8 mouse cellular contexts compared by ENCODE assay signal in the genomic region with DNA sequence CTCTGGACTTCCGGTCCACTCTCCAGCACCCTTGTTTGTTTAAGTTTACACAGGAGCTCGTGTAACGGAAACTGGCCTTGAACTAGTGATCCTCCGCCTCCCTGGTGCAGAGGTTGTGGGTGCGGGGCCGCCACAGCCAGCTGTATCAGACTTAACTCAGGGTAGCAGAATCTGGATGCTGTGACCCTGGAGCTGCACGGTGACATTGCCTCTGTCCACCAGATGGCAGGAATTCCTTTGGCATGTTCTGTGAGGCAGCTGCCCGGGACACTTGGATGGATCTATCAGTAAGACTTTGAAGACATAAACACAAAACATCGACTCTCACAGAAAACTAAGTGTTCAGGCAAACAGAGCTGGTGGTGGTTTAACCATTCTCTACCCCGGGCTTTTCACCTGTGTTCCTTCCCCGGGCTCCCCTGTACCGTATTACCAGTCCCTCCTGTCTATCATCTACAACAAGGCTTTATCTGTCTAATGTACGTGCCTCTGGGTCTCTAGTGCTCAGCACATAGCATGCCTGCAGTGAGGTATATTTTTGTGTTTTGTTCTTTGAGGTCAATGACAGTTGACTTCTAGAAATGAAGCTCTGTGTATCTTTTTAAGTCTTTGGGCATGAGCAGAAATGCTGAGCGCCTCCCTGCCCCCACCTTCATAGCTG. TPM values are rescaled to one million over a fixed set of nuclear protein-coding genes. Genes with fewer than 3 reads are reported as not detected.
DNase-seq lines count a peak whose midpoint lies in the region; ATAC-seq and TF ChIP-seq lines count a peak whose summit lies in the region.

No protein-coding gene starts in this region.

- ATAC-seq in CD4-positive, CD25-positive, alpha-beta regulatory T cell, adult 4 months: peak; percentile 58
- ATAC-seq in heart, embryonic 14.5 days (ENCODE audit: insufficient number of reproducible peaks, insufficient read depth, low FRiP score, low read depth): no peak; the same call in 1 of the 2 replicates
- peak; percentile 76; the same call in 1 of the 2 replicates for ATAC-seq in kidney, postnatal 0 days (replicated peaks; ENCODE audit: low FRiP score, low read depth)
- peak; percentile 64 for ATAC-seq in liver, embryonic 15.5 days (ENCODE audit: insufficient read depth)
- 0 out of 2 replicates have a peak, but pooled peaks have one; percentile 75 for ATAC-seq in neural tube, embryonic 13.5 days (ENCODE audit: low read depth)

- peaks cover 11 to 18% of the 10 kb centered on the region in 2 experiments for H3K4me1 ChIP-seq in heart, embryonic 14.5 days (ENCODE audit: control insufficient read depth in 2 of 2, insufficient read depth in 2 of 2, low read length in 2 of 2)
- H3K4me1 ChIP-seq in kidney, postnatal 0 days (replicated peaks; ENCODE audit: insufficient read depth, low read length): 0 out of 2 replicates have a peak, but pooled peaks cover 6% of the 10 kb centered on the region
- peaks cover 11% of the 10 kb centered on the region for H3K4me1 ChIP-seq in liver, embryonic 15.5 days (replicated peaks)
- H3K4me1 ChIP-seq in neural tube, embryonic 13.5 days (replicated peaks): peaks cover 6% of the 10 kb centered on the region; the same call in 1 of the 2 replicates

- H3K27ac ChIP-seq in heart, embryonic 14.5 days (replicated peaks in 1 of 2; ENCODE audit: control insufficient read depth in 1 of 2, insufficient read depth in 1 of 2, low read depth in 2 of 2, low read length in 2 of 2): 0 out of 4 replicates have a peak overlapping the region, but pooled peaks of 1 of the 2 experiments have one; percentile 19
- H3K27ac ChIP-seq in kidney, postnatal 0 days: no peak overlapping the region
- 0 out of 2 replicates have a peak overlapping the region, but pooled peaks have one; percentile 7 for H3K27ac ChIP-seq in liver, embryonic 15.5 days (replicated peaks)
- no peak overlapping the region for H3K27ac ChIP-seq in neural tube, embryonic 13.5 days (replicated peaks)

- peak; percentile 74 to 90 for DNase-seq in adrenal gland, adult (ENCODE audit: inconsistent age in 2 of 2, low spot score in 1 of 2)
- peak; percentile 62 for DNase-seq in embryo, embryonic 9.5 days (ENCODE audit: extremely low spot score)
- DNase-seq in kidney, postnatal 0 days (ENCODE audit: low spot score): peak; percentile 87
- peak; percentile 33 for DNase-seq in thymus, postnatal 25 days

- H3K9ac ChIP-seq in heart, embryonic 14.5 days (ENCODE audit: low read length): peak overlapping the region; percentile 12; the same call in 1 of the 2 replicates
- H3K9ac ChIP-seq in kidney, postnatal 0 days (ENCODE audit: low read depth, low read length): no peak overlapping the region
- no peak overlapping the region for H3K9ac ChIP-seq in liver, embryonic 15.5 days
- H3K9ac ChIP-seq in neural tube, embryonic 13.5 days: no peak overlapping the region

- WGBS in heart, embryonic 14.5 days: 26% methylated on average over 14 of the region's 14 CpGs
- 31% methylated on average over 14 of the region's 14 CpGs for WGBS in kidney, postnatal 0 days
- WGBS in liver, embryonic 15.5 days (ENCODE audit: insufficient replicate concordance): 20% methylated on average over 14 of the region's 14 CpGs
- WGBS in neural tube, embryonic 13.5 days: 52% methylated on average over 14 of the region's 14 CpGs

- peak overlapping the region; percentile 59 for H3K4me2 ChIP-seq in heart, embryonic 14.5 days (ENCODE audit: low read length)
- peak overlapping the region; percentile 27; the same call in 1 of the 2 replicates for H3K4me2 ChIP-seq in kidney, postnatal 0 days (ENCODE audit: low read length)
- H3K4me2 ChIP-seq in liver, embryonic 15.5 days: peak overlapping the region; percentile 37
- no peak overlapping the region for H3K4me2 ChIP-seq in neural tube, embryonic 13.5 days

- peak; percentile 89 for TF ChIP-seq CTCF in kidney, postnatal 0 days (IDR thresholded peaks at IDR 0.05; ENCODE audit: low read depth)

- peaks cover 2% of the 10 kb centered on the region; the same call in 1 of the 2 replicates for H3K36me3 ChIP-seq in heart, embryonic 14.5 days (ENCODE audit: control insufficient read depth, insufficient read depth, low read length)
- no peaks in the 10 kb centered on the region for H3K36me3 ChIP-seq in kidney, postnatal 0 days (ENCODE audit: insufficient read depth, low read length)
- peaks cover 15% of the 10 kb centered on the region for H3K36me3 ChIP-seq in liver, embryonic 15.5 days (replicated peaks)
- peaks cover 6% of the 10 kb centered on the region; the same call in 1 of the 2 replicates for H3K36me3 ChIP-seq in neural tube, embryonic 13.5 days

- H3K27me3 ChIP-seq in heart, embryonic 14.5 days (ENCODE audit: control insufficient read depth, insufficient read depth, low read length): no peaks in the 10 kb centered on the region
- H3K27me3 ChIP-seq in kidney, postnatal 0 days (ENCODE audit: insufficient read depth, low read length): no peaks in the 10 kb centered on the region
- no peaks in the 10 kb centered on the region for H3K27me3 ChIP-seq in liver, embryonic 15.5 days
- H3K27me3 ChIP-seq in neural tube, embryonic 13.5 days: no peaks in the 10 kb centered on the region

- H3K9me3 ChIP-seq in heart, embryonic 14.5 days (ENCODE audit: control insufficient read depth, low read length): no peaks in the 10 kb centered on the region
- H3K9me3 ChIP-seq in kidney, postnatal 0 days (replicated peaks; ENCODE audit: low read length): no peaks in the 10 kb centered on the region
- no peaks in the 10 kb centered on the region for H3K9me3 ChIP-seq in liver, embryonic 15.5 days (replicated peaks)
- no peaks in the 10 kb centered on the region for H3K9me3 ChIP-seq in neural tube, embryonic 13.5 days

- 0 out of 4 replicates have a peak overlapping the region, but pooled peaks of 1 of the 2 experiments have one; percentile 12 for H3K4me3 ChIP-seq in heart, embryonic 14.5 days (ENCODE audit: control insufficient read depth in 1 of 2, insufficient read depth in 1 of 2, low read depth in 1 of 2, low read length in 2 of 2)
- H3K4me3 ChIP-seq in kidney, postnatal 0 days (replicated peaks; ENCODE audit: low read depth, low read length): no peak overlapping the region
- H3K4me3 ChIP-seq in liver, embryonic 15.5 days (replicated peaks): no peak overlapping the region
- H3K4me3 ChIP-seq in neural tube, embryonic 13.5 days: no peak overlapping the region

RNA-seq across cellular contexts. Expression of a gene that starts 26.6 kb away (rescaled TPM):
- 10 to 100 TPM; 19.1 to 23.9 TPM for polyA plus RNA-seq in CD4-positive, CD25-positive, alpha-beta regulatory T cell, adult 4 months (2017; shearing (Covaris generic))
- 24.8 and 25.0 TPM in 2 replicates for polyA plus RNA-seq in heart, embryonic 14.5 days (2014; fragmentation: Nextera tagmentation; extraction: Ambion mirVana)
- 14.8 and 19.0 TPM in 2 replicates for polyA plus RNA-seq in kidney, postnatal 0 days (2015; fragmentation: Nextera tagmentation; extraction: Ambion mirVana)
- 17.1 and 19.0 TPM in 2 replicates for polyA plus RNA-seq in liver, embryonic 15.5 days (2015; fragmentation: Nextera tagmentation; extraction: Ambion mirVana)
- polyA plus RNA-seq in neural tube, embryonic 13.5 days (2015; fragmentation: Nextera tagmentation; extraction: Ambion mirVana): 37.9 and 40.5 TPM in 2 replicates

Comparison
In these comparisons a context has a peak if more than half of its experiments do, and no peak if none do; other contexts are left out.
1. DNase-seq: peak in every context shown above with its lines; median percentile 87 in kidney, postnatal 0 days; 82 in adrenal gland, adult; 62 in embryo, embryonic 9.5 days; 33 in thymus, postnatal 25 days.